Mouse (Mus musculus) gastrocnemius, postnatal 36 days (tissue): ENCODE data around the gene Crk. TPM values are rescaled to one million over a fixed set of nuclear protein-coding genes. Genes with fewer than 3 reads are reported as not detected.
"Not testable (repeated sequence)": the region's sequence is repeated elsewhere in the genome, so short reads cannot be mapped to it uniquely, and the experiment has no call there.

ENCODE experiments used
- DNase-seq, 2 experiments: peaks; one replicate each; pipeline ENCODE4 v3.0.0; 2022
- intact Hi-C: fragments of 180-260 bp; cut with DNase I; formaldehyde crosslinking; loops from one replicate; pipeline ENCODE4 v1.15.1; 2025
- total RNA-seq, 2 experiments: library from RNA; stranded (reverse); gene quantifications; 2 replicates each; pipeline ENCODE4 v1.2.3; 2021

Crk gene
- total RNA-seq, 2 experiments from 2014 or later, result 38.5 to 44.0 TPM

DNA sequence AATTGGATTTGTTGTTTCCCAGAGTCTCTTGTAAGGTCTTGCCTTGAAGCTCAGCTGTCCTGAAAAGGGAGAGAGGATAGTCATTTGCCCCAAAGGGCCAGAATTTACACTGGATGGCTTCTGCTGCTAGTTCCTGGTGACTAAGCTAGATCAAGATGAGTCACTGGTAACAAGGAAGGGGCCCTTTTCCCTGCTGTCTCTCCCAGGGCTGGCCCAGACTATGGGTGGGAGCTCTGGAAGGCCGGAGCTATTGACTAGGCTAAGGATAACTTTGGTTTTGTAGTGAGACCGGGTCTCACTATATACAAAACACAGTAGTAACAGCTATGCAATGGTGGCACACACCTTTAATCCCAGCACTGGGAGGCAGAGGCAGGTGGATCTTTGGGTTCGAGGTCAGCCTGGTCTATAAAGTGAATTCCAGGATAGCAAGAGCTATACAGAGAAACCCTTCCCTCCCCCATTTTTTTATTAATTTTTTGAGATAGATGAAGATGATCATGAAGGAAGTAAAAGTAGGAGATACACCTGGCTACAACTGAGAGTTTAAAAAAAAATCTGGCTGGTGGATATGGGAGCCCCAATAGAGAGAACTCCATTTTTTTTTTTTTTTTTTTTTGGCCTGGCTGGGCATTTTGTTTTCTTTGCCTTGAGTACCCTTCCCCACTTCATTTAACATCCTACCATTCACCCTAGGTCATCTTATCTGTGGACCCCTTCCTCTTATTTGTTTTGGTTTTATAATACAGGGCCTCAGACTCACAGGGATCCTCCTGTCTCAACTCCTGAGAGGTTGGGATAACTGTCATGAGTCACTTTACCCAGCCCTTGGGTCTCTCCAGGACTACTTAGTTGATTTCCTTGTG is 945 bp upstream of the Crk start:
- intact Hi-C loops, result no loop called here
- DNase-seq, result no peak

DNA sequence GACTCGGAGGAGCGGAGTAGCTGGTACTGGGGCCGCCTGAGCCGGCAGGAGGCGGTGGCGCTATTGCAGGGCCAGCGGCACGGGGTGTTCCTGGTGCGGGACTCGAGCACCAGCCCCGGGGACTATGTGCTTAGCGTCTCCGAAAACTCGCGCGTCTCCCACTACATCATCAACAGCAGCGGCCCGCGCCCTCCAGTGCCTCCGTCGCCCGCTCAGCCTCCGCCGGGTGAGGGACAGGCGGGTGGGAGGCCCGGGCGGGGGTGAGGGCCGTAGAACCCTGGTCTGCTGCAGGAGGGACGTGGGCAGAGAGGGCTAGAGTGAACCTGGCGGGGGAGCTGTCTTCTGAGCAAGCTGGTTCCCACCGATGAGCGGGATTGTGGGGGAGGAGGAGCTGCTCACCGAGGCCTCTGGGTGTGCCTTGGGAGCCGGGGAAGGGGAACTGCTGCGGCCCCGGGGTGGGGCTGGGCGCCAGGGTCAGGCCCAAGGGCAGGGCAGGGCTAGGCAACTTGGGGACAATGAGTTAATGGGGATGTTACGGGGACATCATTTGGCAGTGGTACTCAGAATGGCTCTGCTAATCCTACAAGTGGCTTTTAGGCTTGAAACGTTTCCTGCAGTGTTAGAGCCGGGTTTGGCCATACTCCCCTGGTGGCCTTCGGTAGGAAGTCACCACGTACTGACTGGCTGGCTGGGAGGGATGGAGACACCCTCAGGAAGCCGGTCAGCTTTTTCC is 546 bp downstream of the Crk start:
- peak; percentile 45 to 66 for DNase-seq
- intact Hi-C loops, result no loop called here

DNA sequence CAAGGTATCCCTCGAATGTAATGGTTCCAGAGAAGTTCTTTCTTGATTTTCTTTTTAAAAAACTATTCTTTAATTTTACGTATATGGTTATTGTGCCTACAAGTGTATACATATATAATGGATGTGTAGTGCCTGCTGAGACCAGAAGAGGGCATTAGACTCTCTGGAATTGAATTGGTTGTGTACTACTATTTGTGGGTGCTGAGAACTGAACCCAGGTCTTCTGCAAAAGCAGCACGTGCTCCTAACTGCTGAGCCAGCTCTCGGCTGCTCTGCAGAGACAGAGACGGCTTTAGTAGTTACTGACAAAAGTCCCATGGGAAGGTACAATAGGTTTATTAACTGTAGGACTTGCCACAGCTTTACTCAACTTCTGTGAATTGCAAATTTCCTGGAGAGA is 5.4 kb downstream of the Crk start:
- no peak for DNase-seq
- intact Hi-C loops, result no loop called here

DNA sequence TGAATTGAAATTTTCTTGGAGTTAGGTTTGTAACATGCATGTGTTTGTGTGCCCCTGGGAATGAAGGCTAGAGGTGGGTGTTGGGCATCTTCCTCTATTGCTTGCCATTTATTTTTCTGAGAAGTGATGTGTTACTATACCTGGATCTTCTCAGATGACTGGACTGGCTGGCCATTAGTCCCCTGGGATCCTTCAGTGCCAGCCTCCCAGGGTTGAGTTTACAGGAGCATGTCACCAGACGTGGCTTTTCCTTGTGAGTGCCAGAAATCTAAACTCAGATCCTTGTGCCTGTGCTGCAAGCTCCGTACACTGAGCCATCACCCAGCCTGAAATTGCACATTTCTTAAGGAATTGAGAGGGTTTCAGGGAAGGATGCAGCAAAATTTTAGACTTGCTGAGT is 5.9 kb downstream of the Crk start:
- peak in 1 of 2 experiments; percentile 35 for DNase-seq
- intact Hi-C loops, result no loop called here

DNA sequence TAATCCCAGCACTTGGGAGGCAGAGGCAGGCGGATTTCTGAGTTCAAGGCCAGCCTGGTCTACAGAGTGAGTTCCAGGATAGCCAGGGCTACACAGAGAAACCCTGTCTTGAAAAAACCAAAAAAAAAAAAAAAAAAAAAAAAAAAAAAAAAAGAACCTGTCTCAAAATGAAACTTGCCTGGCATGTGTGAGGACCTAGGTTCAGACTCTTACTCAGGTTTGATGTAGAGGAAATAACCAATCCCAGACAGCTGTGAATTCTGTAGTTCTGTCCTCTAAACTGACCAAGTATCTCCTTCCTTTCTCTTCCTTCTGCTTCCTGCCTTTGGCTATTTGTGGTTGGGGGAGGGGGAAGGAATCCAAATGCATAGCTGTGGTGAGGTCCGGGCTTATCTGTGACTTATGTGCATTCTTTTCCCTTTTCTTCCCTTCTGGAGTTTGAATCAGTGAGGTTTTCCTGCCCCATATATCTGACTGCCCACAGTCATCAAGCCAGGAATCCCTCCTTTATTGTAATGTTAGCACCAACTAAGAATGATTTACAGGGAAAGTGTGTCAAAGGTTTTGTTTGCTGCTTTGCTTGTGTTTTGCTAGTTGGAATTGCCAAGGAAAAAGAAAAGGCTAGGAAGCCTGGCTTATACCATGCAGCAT is 8.4 kb downstream of the Crk start:
- intact Hi-C loops, result no loop called here
- no peak for DNase-seq

DNA sequence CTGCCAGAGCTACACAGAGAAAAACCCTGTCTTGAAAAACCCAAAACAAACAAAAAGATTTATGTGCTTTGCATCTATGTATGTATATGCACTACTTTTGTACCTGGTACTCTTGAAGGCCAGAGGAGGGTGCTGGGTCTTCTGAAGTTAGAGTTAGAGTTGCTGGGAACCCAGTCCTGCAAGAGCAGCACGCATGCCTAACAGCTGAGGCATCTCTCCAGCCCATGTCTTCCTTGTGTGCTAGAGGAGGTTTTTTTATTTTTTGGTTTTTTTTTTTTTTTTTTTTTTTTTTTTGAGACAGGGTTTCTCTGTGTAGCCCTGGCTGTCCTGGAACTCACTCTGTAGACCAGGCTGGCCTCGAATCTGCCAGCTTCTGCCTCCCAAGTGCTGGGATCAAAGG is 9.1 kb downstream of the Crk start:
- no peak for DNase-seq
- intact Hi-C loops, result no loop called here

DNA sequence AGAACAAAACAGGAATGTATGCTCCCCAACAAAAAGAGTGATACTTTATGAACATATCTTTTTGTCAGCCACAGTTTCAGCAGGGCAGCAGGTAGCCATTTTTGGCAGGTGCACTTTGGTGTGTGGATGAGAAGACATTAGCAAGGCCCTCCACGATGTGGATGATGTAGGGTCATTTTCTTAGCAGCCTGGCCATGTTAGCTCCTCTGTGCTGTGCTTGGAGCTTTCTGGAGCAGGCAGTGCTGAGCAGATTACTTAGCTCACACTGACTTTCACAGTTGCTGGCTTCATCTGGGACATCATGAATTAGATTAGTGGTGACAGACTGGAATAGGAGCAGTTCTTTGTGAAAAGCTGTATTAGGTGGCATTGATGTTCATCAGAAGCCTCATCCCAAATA is 10.9 kb downstream of the Crk start:
- no peak for DNase-seq

DNA sequence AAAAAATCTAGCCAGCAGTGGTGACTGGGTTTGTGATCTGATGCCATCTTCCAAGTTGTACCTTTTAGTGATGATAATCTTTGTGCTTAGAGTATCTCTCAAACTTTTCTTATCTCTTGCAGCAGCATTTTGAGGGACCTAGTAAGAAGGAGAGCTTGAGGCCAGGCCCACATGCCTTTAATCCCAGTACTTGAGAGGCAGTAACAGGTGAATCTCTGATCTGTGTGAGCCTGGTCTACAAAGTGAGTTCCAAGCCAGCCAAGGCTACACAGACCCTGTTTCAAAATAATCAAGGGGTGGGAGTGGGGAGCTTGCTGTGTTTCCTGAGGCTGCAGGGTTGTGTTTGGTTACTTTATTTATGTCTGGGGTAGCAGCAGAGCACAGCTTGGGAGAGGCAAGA is 12.0 kb downstream of the Crk start:
- intact Hi-C loops, result no loop called here
- no peak for DNase-seq

More for the DNA sequence above, 10.9 kb downstream of the Crk start:
- intact Hi-C loops, result no loop called here

DNA sequence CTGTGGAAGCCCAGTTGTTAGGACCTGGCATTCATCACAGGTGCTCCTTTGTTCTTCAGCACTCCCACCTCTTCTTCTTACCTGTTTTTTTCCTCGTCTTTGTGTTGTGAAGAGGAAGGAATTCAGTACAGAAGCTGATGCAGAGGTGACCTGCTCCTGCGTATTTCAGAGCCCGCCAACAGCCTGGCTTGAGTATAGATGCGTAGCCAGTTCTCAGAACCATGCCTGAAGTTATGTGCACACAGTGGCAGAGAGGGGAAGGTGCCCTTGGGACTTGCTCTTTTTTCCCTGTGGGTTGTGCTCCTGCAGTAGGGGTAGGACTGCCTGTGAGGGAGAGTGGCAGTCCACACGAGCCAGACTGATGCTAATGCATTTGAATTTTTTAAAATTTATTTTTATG is 14.5 kb downstream of the Crk start:
- no peak for DNase-seq
- intact Hi-C loops, result no loop called here

DNA sequence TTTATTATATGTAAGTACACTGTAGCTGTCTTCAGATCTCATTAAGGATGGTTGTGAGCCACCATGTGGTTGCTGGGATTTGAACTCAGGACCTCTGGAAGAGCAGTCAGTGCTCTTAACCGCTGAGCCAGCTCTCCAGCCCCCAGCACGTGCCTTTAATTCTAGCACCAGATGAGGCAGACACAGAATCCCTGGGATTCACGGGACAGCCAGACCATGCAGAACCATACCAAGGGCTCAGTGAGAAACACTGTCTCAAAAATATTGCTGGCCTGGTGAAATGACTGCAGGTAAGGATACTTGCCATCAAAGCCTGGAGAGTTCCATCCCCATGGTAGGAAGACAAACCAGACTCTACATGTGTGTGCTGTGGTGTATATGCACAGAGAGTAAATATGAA is 18.4 kb downstream of the Crk start:
- DNase-seq, intact Hi-C loops: not testable (repeated sequence)

DNA sequence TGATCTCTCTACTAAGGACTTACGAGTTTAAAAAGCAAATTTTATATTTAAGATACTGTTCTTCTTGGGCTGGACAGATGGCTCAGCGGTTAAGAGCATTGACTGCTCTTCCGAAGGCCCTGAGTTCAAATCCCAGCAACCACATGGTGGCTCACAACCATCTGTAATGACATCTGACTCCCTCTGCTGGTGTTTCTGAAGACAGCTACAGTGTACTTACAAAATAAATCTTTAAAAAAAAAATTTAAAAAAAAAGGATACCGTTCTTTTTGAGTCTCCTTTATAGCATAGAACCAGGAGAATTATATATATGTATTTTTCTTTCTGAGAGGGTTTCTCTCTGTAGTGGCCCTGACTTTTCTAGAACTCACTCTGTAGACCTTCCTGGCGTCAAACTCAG is 21.5 kb downstream of the Crk start:
- intact Hi-C loops, result loop anchor here (10.0 kb wide), 1 partner anchor 204 kb away; no protein-coding TSS in a partner anchor
- DNase-seq, result no peak

DNA sequence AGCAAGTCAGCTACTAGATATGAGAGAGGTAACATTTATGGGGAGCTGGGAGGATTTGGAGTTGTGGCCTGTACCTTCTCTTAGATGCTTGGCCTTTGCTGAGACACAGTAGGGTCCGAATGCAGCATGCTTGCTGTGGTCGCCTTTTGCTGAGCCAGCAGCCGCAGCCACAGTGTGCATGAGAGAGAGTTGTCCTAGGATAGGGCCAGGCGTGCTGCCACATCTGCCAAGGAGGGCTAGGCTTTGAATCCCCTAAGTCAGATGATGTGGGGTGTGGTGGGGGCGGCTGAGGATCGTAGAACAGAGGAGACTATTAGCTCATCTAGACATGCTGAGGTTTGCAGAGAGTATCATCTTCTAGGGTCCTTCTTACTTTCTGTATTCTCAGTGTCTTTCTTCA is 23.7 kb downstream of the Crk start:
- DNase-seq, result no peak
- intact Hi-C loops, result loop anchor here (10.0 kb wide), 1 partner anchor 202 kb away; no protein-coding TSS in a partner anchor

DNA sequence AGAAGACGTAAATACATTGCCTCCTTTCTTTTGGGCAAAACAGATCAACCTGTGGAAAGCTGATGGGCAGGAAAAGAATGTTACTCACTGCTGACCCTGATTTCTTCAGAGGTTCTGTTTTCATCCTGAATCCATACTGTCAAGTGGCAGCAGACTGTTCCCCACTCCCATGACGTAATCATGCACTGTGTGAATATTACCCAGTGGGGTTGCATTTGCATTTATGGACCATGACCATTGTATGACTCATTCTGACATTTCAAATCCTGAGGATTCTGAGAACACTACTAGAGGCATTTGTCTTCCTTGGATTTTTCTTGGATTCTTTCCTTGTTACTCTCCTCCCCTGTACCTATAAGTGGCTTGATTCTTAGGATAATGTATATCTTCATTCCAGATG is 24.7 kb downstream of the Crk start:
- intact Hi-C loops, result loop anchor here (10.0 kb wide), 1 partner anchor 201 kb away; no protein-coding TSS in a partner anchor

DNA sequence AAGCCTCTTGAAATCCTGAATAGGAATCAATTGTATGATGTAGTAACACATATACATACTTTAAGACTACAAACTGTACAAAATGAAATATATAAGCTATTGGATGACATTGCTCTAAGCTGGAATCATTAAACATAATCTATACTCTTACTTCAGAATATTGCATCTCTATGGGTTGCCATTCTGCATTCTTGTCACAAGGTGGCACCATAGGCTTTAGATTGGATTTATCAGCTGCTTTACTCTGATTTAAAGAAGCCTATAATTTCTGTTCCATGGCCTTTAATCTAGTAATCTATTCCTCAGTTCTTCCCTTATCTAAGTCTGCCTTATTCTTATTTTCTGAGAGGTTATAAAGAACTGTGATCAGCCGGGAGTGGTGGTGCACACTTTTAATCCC is 34.9 kb downstream of the Crk start:
- intact Hi-C loops, result no loop called here

More for the DNA sequence above, 24.7 kb downstream of the Crk start:
- no peak for DNase-seq

DNA sequence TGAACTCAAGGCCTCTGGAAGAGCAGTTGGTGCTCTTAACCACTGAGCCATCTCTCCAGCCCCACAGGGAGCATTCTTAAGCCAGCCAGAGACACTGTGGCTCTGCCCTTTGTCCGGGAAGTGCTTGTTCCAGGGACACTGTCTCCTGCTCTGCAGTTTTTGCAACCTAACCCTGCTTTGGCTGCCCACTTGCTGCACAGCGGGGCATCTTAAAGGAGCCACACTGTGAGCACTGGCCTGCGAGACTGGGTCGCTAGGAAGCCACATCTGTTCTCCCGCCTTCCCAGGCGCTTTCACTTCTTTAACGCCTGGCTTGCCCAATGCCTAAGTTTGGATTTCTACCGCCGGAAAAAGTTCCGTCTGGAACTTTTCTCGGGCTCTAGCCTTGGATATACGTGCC is 36.5 kb downstream of the Crk start:
- DNase-seq, result no peak
- intact Hi-C loops, result no loop called here

More for the DNA sequence above, 34.9 kb downstream of the Crk start:
- no peak for DNase-seq

DNA sequence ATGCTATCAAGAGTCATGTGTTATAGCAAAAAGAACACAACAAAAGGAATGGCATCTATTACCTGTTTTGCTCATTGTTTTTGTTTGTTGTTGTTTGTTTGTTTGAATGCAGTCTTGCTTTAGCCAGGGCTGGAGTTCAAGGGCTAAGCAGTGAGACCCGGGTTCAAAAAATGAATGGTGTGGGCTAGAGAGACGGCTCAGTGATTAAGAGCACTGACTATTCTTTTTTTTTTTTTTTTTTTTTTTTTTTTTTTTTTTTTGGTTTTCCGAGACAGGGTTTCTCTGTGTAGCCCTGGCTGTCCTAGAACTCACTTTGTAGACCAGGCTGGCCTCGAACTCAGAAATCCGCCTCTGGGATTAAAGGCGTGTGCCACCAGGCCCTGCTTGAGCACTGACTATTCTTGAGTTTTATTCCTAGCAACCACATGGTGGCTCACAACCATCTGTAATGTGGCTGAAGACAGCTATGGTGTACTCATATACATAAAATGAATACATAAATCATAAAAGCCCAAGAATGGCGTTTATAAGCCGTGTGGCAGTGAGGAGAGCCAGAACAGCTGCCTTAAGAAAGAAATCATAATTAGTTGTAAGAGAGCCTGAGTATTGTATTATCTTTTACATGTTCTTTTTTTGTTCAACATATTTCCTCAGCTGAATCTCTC is 37.7 kb downstream of the Crk start:
- DNase-seq, result no peak
- intact Hi-C loops, result no loop called here

DNA sequence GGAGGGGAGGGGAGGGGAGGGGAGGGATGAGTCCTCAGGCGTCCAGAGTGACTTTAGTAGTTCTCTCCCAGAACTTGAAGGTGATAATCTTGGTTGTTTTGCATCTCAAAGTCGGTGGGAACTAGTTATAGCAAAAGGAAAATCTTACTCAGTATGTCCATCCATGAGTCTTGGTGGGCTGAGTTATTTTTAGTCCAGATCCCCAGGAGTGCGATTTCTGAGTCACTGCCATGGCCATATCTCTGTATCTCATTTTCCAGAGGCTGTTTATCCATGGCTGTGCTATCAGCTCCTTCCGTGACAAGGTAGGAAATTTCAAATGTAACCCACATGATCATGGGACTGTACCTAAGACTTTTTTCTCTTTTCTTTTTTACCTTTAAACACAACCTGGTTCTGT is 43.3 kb downstream of the Crk start:
- intact Hi-C loops, result no loop called here
- DNase-seq, result no peak

DNA sequence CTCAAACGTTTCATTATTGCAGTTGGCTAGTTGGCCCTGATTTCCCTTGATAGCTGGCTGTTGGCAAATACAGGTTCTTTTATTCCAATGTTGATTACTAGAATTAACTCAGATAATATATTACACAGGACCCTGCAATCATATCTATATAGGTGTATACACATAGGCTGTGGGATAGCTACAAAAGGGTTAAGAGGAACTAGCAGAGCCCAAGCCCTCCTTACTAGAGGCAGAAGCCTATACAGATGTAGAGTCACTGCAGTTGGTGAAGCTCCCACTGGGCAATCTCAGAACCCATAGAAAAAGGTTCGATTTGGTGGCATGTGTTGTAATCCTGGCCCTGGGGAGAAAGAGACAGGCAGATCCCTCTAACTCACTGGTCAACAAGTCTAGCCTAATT is 48.1 kb downstream of the Crk start:
- intact Hi-C loops, result no loop called here
- no peak for DNase-seq

DNA sequence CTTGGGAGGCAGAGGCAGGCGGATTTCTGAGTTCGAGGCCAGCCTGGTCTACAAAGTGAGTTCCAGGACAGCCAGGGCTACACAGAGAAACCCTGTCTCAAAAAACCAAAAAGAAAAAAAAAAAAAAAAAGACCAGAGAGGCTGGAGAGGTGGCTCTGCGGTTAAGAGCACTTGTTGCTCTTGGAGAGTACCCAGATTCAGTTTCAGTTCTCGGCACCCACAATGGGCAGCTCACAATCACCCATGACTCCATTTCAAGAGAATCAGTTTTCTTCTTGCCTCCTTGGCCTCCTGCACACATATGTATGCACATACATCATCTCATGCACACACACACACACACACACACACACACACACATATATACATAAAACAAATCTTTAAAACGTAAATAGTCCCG is 48.6 kb downstream of the Crk start:
- DNase-seq, intact Hi-C loops: not testable (repeated sequence)

DNA sequence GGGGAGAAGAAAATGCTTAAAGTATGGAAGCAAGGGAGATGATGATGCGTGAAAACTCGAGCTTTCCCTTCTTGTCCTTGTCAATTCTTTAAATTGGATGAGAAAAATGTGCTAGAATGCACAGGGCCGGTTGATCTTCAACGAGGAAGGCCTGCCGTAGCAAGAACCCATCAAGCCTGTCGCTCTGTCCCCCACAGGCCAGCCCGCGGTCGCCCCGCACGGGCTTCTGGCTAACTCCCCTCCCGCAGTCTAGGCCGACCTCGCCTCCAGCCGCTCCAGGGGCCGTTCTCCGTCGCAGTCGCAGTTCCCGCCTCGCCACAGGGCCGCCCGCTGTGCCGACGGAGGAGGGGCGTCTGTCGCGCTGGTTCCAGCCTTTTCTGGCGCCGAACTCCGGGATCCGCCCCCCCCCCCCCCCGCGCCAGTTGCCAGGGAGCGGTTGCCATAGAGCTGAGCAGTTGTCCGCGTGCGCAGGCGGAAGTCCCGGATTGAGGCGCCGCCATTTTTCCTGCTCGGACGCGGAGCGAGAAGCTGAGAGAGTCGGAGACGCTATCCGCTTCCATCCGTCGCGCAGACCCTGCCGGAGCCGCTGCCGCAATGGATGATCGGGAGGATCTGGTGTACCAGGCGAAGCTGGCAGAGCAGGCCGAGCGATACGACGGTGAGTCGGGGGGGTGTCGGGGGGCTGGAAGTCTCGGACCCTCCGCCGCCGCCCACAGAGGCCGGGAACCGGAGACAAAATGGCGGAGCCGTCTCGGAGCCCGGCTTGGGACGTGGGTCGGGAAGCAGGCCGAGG is 53.6 kb downstream of the Crk start, which contains the start of gene Ywhae:
Gene Ywhae (plus strand): TSS at position 436 of the 793 bp plus-strand sequence.
- intact Hi-C loops, result no loop called here
- peak; percentile 87 to 89 for DNase-seq
